Mouse (Mus musculus) hindbrain, embryonic 15.5 days (tissue): ENCODE measurements around the gene Gm7029. TPM values are rescaled to one million over a fixed set of nuclear protein-coding genes. Genes with fewer than 3 reads are reported as not detected.
"Not testable (repeated sequence)": the region's sequence is repeated elsewhere in the genome, so short reads cannot be mapped to it uniquely, and the experiment has no call there.

Experiments used
- ATAC-seq: fragments of 200-750 bp; cut with Nextera tagmentation; 2 replicates; pipeline ENCODE4 v1.8.0; 2017; ENCODE audit warnings: low read depth, moderate number of reproducible peaks, moderate TSS enrichment; ENCODE audit not compliant: low FRiP score
- H3K27ac ChIP-seq: fragments of 300-500 bp; sonication (generic); replicated peaks from 2 replicates; pipeline ENCODE4 v1.5.1; 2015; ENCODE audit warnings: mild to moderate bottlenecking, inconsistent platforms
- H3K27me3 ChIP-seq: fragments of 300-500 bp; sonication (generic); 2 replicates; pipeline ENCODE4 v1.6.1; 2015; ENCODE audit warnings: control low read depth, inconsistent platforms
- H3K36me3 ChIP-seq: fragments of 300-500 bp; sonication (generic); 2 replicates; pipeline ENCODE4 v1.6.1; 2015; ENCODE audit warnings: control low read depth, inconsistent platforms
- H3K4me1 ChIP-seq: fragments of 300-500 bp; sonication (generic); replicated peaks from 2 replicates; pipeline ENCODE4 v1.6.1; 2015; ENCODE audit warnings: control low read depth, inconsistent platforms
- H3K4me2 ChIP-seq: fragments of 300-500 bp; sonication (generic); 2 replicates; pipeline ENCODE4 v1.6.1; 2015; ENCODE audit warnings: moderate library complexity, mild to moderate bottlenecking, inconsistent platforms
- H3K4me3 ChIP-seq: fragments of 300-500 bp; sonication (generic); 2 replicates; pipeline ENCODE4 v1.5.1; 2015; ENCODE audit warnings: mild to moderate bottlenecking, inconsistent platforms
- H3K9ac ChIP-seq: fragments of 300-500 bp; sonication (generic); 2 replicates; pipeline ENCODE4 v1.6.1; 2015; ENCODE audit warnings: inconsistent platforms
- H3K9me3 ChIP-seq: fragments of 300-500 bp; sonication (generic); 2 replicates; pipeline ENCODE4 v1.6.1; 2016; ENCODE audit warnings: control low read depth, inconsistent platforms
- WGBS: fragments of 180-500 bp; shearing (Covaris S2); methylation state at CpG from one replicate; pipeline ENCODE4 v1.1.7; 2015; 5-methylcytosine and 5-hydroxymethylcytosine counted together
- polyA plus RNA-seq: library from polyadenylated mRNA; unstranded; fragments of >200 nt; fragmentation: Nextera tagmentation; extraction: Ambion mirVana; gene quantifications from 2 replicates; pipeline ENCODE4 v1.2.1, GENCODE M21; 2015

The Gm7029 gene
- polyA plus RNA-seq, 1 experiment from 2014 or later = not detected

- H3K4me3 ChIP-seq = no peak overlapping the region
- H3K4me2 ChIP-seq = no peak overlapping the region
- H3K36me3 ChIP-seq = no peaks in the 10 kb centered on the region
- H3K27ac ChIP-seq = no peak overlapping the region
- 56% methylated on average over 4 of the region's 4 CpGs for WGBS
- H3K9me3 ChIP-seq = 0 out of 2 replicates have a peak, but pooled peaks cover 4% of the 10 kb centered on the region
- H3K27me3 ChIP-seq = no peaks in the 10 kb centered on the region
- no peak for ATAC-seq
- H3K9ac ChIP-seq = no peak overlapping the region
- H3K4me1 ChIP-seq = no peaks in the 10 kb centered on the region
Observed at GRCm38 (mm10) chr17:33857816-33858215, 15.8 kb upstream of the Gm7029 start.

DNA sequence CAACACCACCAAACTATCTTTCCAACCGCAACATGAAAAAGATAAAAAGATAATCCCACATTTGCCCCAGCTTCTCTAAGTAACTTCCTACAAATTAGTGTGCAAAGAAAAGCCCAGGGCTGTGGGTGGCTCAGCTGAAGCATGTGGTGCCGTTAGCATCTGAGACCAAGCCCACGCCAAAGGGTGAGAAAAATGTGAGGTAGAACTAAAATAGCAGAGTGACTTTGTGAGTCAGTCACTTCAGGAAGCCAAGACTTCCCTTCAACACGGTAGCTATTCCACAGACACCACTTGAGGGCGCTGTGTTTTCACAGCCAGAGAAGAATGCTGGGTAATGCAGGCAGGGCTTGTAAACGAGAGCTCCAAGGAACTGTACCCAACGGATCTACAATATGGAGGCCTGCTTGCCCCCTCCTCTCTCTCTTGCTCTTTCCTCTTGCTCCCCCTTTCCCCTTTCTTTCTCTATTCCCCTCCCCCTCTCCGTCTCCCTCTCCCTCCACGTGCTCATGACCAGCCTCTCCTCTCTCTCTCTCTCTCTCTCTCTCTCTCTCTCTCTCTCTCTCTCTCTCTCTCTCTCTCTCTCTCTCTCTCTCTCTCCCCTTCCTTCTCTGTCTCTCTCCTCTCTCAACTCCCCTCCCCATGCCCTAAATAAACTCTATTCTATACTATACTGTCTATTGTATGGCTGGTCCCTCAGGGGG, 8.2 kb upstream of the Gm7029 start:
- no peak for ATAC-seq
- H3K36me3 ChIP-seq = no peaks in the 10 kb centered on the region
- 35% methylated on average over 9 of the region's 9 CpGs for WGBS

GRCm38 (mm10) chr17:33874411-33874810, 774 bp downstream of the Gm7029 start:
- H3K9me3 ChIP-seq = no peaks in the 10 kb centered on the region
- ATAC-seq = no peak

More for the DNA sequence above, 8.2 kb upstream of the Gm7029 start:
- Histone ChIP-seq H3K27me3 (no peaks in the 10 kb centered on the region), H3K27ac (no peak overlapping the region), H3K4me1 (no peaks in the 10 kb centered on the region), H3K9me3 (no peaks in the 10 kb centered on the region), H3K4me3 (no peak overlapping the region), H3K4me2 (no peak overlapping the region), H3K9ac (no peak overlapping the region)

GRCm38 (mm10) chr17:33875797-33876196, 2.2 kb downstream of the Gm7029 start:
- WGBS = 82% methylated on average over 5 of the region's 5 CpGs

More at GRCm38 (mm10) chr17:33874411-33874810, 774 bp downstream of the Gm7029 start:
- Histone ChIP-seq H3K27ac (no peak overlapping the region), H3K36me3 (no peaks in the 10 kb centered on the region), H3K4me1 (no peaks in the 10 kb centered on the region), H3K27me3 (no peaks in the 10 kb centered on the region), H3K4me2 (no peak overlapping the region), H3K4me3 (no peak overlapping the region), H3K9ac (no peak overlapping the region)
- 85% methylated on average over 11 of the region's 11 CpGs for WGBS

DNA sequence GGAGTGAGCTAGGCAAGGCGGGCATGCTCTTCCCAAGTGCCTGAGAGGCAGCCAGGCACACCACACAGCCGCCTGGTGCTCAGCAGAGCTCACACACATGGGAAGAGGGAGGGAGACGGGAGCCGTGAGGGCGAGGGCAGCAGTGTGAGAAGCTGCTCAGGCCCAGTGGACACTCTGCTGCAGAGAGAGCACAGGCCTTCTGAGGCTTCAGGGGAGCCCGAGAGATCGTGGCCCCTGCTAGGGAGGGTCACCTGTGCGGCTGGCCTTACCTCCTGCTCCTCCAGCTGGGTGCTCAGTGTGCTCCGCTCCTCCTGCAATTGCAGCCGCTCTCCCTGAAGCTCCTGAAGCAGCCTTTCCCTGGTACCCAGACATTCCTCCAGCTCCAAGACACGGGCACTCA, 10.7 kb downstream of the Gm7029 start:
- not testable (repeated sequence) for H3K4me3 ChIP-seq, H3K4me2 ChIP-seq, H3K27me3 ChIP-seq, H3K9ac ChIP-seq, ATAC-seq, H3K27ac ChIP-seq, H3K36me3 ChIP-seq, H3K9me3 ChIP-seq, H3K4me1 ChIP-seq
- WGBS = 97% methylated on average over 10 of the region's 11 CpGs

More at GRCm38 (mm10) chr17:33875797-33876196, 2.2 kb downstream of the Gm7029 start:
- H3K4me2 ChIP-seq, H3K4me1 ChIP-seq, H3K4me3 ChIP-seq, H3K36me3 ChIP-seq, H3K9ac ChIP-seq, H3K27me3 ChIP-seq, H3K9me3 ChIP-seq, H3K27ac ChIP-seq, ATAC-seq: not testable (repeated sequence)

DNA sequence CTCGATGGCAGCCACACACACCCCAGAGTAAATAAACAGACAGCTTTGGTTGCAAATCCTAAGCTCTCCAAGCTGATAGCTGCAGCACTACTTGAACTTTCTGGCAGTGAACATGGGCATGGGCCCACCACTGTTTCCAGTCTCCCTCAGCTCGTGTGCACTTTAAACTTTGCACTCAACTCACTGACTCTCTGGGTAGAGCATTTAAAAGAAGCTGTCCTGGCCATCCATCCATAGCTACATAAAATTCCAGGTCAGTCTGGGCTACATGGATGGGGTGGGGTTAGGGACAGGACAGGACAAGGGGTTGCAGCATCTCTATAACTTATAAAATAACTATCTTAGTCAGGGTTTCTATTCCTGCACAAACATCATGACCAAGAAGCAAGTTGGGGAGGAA, 14.2 kb downstream of the Gm7029 start:
- H3K36me3 ChIP-seq, ATAC-seq: not testable (repeated sequence)
- 76% methylated on average over 2 of the region's 2 CpGs for WGBS

GRCm38 (mm10) chr17:33888230-33888629, 14.6 kb downstream of the Gm7029 start:
- not testable (repeated sequence) for H3K4me2 ChIP-seq, ATAC-seq

More for the DNA sequence above, 14.2 kb downstream of the Gm7029 start:
- not testable (repeated sequence) for H3K4me1 ChIP-seq, H3K9me3 ChIP-seq, H3K27me3 ChIP-seq, H3K4me2 ChIP-seq, H3K4me3 ChIP-seq, H3K27ac ChIP-seq, H3K9ac ChIP-seq

DNA sequence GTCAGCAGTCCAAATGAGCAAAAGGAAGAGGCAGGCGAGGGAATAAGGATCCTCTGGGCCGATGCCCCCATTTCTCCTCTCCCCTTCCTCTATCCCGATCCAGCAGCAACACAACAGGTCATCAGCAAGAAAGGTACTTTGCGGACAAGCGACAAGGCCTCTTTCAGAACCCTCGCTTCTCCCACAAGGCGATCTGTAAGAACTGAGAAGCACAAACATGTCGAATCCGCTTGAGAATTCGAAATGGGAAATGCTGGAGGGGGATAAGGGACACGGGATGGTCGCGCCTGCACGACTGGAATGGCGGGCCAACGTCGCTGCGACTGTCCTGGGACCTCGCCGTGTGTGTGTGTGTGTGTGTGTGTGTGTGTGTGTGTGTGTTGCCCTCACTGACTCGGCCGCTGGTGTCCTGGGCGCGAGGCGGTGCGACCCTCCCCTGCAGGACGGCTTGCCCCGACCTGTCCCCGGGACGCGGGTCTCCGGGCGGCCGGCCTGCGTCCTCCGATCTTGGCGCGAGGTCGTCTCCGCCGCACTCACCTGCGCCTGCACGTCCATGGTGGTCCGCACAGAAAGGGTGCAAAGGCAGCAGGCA, 16.4 kb downstream of the Gm7029 start:
- Histone ChIP-seq H3K4me3 (peak overlapping the region; percentile 62), H3K9ac (peak overlapping the region; percentile 39), H3K4me2 (peak overlapping the region; percentile 85)
- not testable (repeated sequence) for H3K27ac ChIP-seq, H3K4me1 ChIP-seq, H3K9me3 ChIP-seq, H3K36me3 ChIP-seq, H3K27me3 ChIP-seq, ATAC-seq
- WGBS = 0% methylated on average over 37 of the region's 44 CpGs

More at GRCm38 (mm10) chr17:33888230-33888629, 14.6 kb downstream of the Gm7029 start:
- not testable (repeated sequence) for H3K36me3 ChIP-seq, H3K27me3 ChIP-seq, H3K4me3 ChIP-seq, H3K4me1 ChIP-seq, H3K9ac ChIP-seq, H3K27ac ChIP-seq, H3K9me3 ChIP-seq

DNA sequence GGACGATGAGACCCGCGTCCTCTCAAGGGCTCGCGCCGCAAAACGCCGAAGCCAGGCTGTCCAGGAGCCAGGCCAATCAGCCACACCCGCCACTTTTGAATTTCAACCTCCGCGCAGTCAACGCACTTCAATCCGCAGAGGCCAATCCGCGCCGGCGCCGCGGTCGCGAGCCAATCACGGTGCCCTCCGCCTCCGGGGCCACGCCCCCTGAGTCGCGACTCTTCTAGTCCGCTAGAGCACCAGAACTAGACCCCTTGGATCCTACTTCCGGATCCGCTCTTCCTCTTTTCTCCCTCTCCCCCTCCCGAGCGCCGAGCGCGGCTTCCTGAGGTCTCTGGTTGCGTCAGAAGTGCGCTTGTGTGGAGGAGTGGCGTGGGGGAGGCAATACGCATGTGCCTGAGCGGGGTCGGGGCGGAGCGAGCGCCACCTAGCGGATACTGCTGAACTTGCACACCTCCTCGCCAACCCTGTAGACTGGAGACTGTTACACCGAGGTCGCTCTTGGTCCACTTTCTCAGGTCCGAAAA, 17.0 kb downstream of the Gm7029 start, which contains the start of gene Kifc1:
Gene Kifc1, minus strand, starts transcription at position 129 of the 527 bp plus-strand sequence.
- H3K4me2 ChIP-seq = peak within 1 kb of the TSS; percentile 85
- 1% methylated on average over 49 of the region's 49 CpGs for WGBS

GRCm38 (mm10) chr17:33891357-33891756, 17.7 kb downstream of the Gm7029 start:
- H3K36me3 ChIP-seq = no peaks in the 10 kb centered on the region
- no peak overlapping the region for H3K4me3 ChIP-seq
- H3K4me1 ChIP-seq = peaks cover 4% of the 10 kb centered on the region; the same call in 1 of the 2 replicates
- no peak for ATAC-seq
- WGBS = 68% methylated on average over 2 of the region's 2 CpGs
- no peak overlapping the region for H3K4me2 ChIP-seq
- no peaks in the 10 kb centered on the region for H3K27me3 ChIP-seq
- no peaks in the 10 kb centered on the region for H3K9me3 ChIP-seq
- H3K9ac ChIP-seq = no peak overlapping the region
- no peak overlapping the region for H3K27ac ChIP-seq

More for the DNA sequence above, 17.0 kb downstream of the Gm7029 start, which contains the start of gene Kifc1:
- Histone ChIP-seq H3K36me3 (no peaks in the 10 kb centered on the region), H3K27ac (no peak within 1 kb of the TSS), H3K9ac (peak within 1 kb of the TSS; percentile 39), H3K4me1 (peaks cover 4% of the 10 kb centered on the region; the same call in 1 of the 2 replicates), H3K4me3 (peak within 1 kb of the TSS; percentile 62), H3K27me3 (no peaks in the 10 kb centered on the region), H3K9me3 (no peaks in the 10 kb centered on the region)
- ATAC-seq = peak; percentile 100

DNA sequence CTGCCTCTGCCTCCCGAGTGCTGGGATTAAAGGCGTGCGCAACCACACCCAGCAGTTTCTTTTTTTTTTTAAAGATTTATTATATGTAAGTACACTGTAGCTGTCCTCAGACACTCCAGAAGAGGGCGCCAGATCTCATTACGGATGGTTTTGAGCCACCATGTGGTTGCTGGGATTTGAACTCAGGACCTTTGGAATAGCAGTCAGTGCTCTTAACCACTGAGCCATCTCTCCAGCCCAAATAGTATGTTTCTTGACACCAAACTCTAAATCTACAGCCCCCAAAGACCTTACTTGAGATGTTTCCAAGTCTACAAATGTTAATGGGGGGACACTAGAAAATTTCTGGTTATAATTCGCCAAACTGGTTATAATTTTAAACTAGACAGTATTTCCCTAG, 18.3 kb downstream of the Gm7029 start:
- not testable (repeated sequence) for H3K4me2 ChIP-seq, H3K27me3 ChIP-seq, H3K36me3 ChIP-seq, H3K4me3 ChIP-seq, H3K9me3 ChIP-seq, H3K4me1 ChIP-seq, ATAC-seq, H3K27ac ChIP-seq, H3K9ac ChIP-seq
- 68% methylated on average over 6 of the region's 6 CpGs for WGBS

GRCm38 (mm10) chr17:33892429-33892828, 18.8 kb downstream of the Gm7029 start:
- 13% methylated on average over 7 of the region's 7 CpGs for WGBS

More at GRCm38 (mm10) chr17:33892429-33892828, 18.8 kb downstream of the Gm7029 start:
- Histone ChIP-seq H3K27ac (no peak overlapping the region), H3K27me3 (no peaks in the 10 kb centered on the region), H3K4me3 (no peak overlapping the region), H3K36me3 (no peaks in the 10 kb centered on the region), H3K9me3 (no peaks in the 10 kb centered on the region), H3K4me1 (peaks cover 4% of the 10 kb centered on the region; the same call in 1 of the 2 replicates), H3K4me2 (no peak overlapping the region), H3K9ac (no peak overlapping the region)
- ATAC-seq = no peak
